Mouse (Mus musculus) kidney, adult 8-10 months (tissue): Measurements from ENCODE around the gene Sash1.

ENCODE experiments used
- DNase-seq, 2 experiments: peaks; one replicate each; pipeline ENCODE4 v3.0.0; 2022

Gene Sash1

GRCm38 (mm10) chr10:8847974-8848373 is 37.9 kb downstream of the Sash1 start:
- DNase-seq: no peak

DNA sequence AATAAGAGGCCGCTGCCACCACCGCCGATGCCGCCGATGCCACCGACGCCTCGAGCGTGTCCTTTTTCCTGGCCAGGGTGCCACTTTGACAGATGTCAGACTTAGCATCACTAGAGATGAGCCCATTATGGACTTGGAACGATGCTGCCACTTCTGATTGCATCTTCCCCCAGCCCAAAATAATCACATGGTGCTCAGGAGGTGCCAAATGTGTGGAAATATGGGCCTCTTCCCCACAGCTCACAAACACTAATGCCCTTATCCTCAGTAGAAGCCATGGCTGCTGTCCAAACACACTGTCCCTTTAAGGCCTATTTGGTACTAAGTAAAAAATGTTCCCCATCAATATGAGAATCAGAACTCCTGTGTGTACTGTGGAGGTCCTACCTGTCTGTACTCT is 39.6 kb downstream of the Sash1 start:
- DNase-seq: no peak

DNA sequence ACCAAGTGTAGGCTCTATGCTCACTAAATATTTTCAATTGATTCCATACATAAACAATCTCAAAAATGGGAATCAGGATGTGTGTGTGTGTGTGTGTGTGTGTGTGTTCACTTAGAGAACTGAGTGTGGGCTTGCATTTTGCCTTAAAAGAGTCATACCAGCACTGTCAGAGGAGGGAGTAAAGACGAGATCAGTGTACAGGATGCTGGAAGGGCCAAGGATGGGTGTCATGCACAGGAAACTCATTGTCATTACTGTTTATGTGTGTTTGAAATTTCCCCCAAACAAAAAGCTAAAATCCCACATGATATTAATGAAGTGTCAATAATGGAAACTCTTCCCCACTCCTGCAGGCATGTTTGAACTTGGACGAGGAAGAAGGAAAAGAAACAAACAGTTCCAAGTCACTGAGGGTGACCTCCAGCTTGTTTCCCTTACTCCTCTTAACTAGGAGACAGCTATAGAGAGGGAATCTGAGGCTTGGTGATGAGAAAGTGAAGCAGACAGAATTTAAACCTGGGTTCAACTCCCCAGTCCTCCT is 40.6 kb downstream of the Sash1 start:
- DNase-seq: no peak

DNA sequence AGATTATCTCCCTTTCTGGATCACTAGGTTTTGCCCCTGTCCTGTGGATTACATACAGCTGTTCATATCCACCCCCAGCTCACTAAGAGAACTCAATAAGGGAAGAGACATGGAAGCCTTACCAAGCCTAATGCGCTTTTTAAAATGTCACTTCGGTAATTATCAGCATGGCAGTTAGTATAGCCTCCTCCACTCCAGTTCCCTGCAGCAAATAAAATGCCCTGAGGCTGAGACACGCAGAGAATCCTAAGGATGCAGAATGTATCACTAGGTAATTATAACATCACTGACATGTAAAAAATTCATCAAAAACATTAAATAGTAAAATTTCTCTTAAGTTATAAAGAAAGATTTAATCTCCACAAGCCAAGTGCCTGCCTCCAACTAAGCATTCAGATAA is 45.9 kb downstream of the Sash1 start:
- DNase-seq: no peak

DNA sequence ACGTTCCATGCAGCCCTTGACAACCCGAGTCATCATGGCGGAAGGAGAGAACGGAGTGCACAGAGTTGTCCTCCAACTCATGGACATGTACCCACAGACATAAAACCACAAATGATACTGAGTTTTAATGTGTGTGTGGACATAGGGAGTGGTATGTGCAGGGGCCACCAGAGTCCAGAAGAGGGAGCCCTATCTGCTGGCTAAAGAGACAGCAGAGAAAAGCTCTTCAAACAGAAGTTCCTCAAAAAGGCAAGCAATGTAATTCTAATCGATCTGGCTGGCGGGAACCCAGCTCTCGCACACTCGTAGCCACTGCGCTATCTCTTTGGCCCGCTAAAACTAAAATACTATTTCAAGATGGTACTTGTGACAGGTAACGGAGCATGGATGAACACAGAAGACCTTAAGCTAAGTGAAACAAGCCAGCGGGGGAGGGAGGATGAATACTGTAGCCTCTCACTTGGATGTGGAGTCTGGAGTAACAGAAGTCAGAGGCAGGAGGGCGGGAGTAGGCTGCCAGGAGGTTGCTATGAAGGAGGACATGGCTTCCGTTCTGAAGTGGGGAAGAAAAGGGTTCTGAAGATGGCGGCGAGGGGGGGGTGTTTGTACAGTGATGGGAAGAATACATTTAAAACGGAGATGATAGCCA is 51.9 kb downstream of the Sash1 start:
- peak in 1 of 2 experiments; percentile 47 for DNase-seq

- no peak for DNase-seq
These were observed 59.6 kb downstream of the Sash1 start for GRCm38 (mm10) chr10:8826303-8826702.

GRCm38 (mm10) chr10:8825874-8826273 is 60.0 kb downstream of the Sash1 start:
- no peak for DNase-seq

- peak in 1 of 2 experiments; percentile 39 for DNase-seq
These were observed 67.8 kb downstream of the Sash1 start for GRCm38 (mm10) chr10:8818066-8818465.

DNA sequence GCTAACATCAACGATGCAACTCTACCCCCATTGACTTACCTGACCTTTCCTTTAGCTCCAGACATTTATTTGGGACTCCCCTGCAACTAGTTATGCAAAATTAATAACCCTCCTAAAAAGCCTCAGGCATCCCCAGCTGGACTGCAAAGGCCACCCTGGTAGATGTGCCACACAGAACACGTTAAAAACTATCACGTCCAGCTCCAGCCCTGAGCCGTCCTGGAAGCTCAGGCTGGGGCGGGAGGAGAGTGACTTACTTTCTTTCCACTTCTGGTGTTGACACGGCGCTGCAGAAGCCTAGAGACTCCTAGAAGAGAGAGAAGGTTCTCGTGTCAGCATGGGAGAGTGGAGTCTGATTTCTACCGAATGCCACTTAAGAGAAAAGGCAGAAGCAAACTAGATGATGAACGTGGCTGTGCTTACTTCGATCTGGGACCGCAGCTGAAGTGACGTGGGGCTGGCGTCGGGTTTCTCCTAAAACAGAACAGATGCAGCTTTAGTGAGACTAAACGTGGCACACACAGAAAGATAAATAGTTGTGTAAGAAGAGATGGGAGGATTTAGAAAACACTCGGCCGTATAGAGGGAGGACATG is 71.8 kb downstream of the Sash1 start:
- no peak for DNase-seq

GRCm38 (mm10) chr10:8813259-8813658 is 72.6 kb downstream of the Sash1 start:
- DNase-seq: no peak

- DNase-seq: no peak
These were observed 73.1 kb downstream of the Sash1 start for GRCm38 (mm10) chr10:8812807-8813206.

- DNase-seq: peak; percentile 74 to 77
These were observed 74.4 kb downstream of the Sash1 start for GRCm38 (mm10) chr10:8811261-8812039.

DNA sequence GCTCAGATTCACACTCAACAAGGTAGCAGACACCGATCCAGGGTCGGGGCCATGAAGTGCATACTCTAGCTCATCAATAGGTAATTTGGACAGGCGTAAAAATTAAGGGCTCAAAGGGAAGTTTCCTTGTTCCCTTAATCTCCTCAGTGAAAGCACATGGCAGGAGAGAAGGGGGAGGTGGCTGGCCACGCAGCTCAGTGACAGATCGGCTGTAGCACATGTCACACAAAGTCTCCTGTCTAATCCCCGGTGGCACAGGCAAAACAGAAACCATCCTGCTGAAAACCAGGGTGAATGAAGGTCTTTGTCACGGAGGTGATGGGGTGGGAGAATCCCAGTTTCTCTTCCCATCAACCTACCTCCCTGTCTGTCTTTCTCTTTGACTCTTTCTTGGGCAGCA is 75.4 kb downstream of the Sash1 start:
- DNase-seq: no peak

DNA sequence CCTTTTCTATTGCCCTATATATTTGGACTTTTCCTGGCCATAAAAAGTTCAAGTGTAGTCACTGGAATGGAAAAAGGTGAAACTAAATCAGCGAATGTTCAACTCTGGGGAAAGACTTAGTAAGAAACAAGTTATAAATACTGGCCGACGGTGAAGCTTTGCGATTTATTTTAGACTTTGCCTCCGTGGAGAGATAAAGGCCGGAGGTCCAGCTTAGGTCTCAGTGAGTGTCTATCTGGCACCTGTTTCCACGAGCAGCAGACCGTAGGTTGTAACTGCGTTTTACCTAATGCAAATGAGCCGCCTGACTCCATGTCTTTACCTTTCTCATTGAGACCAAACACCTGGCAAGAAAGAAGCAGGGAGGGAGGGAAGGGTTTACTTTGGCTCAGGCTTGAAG is 77.5 kb downstream of the Sash1 start:
- DNase-seq: peak in 1 of 2 experiments; percentile 48

DNA sequence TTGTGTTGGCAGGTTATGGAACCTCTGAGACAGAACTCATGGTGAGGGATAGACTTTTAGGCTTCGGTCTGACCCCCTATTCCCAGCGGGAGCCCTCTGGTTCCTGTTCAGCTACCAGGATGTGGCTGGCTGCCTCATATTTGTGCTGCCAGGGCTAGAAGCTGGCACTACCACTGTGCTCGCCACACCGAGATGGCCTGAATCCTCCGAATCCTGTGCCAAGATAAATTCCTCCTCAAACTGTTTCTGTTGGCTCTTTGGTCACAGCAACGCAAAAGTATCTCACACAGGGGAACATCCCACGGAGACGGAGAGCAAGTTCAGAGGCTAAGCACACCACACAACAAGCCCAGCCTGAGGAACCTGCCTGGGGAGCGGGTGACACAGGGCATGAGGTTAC is 78.3 kb downstream of the Sash1 start:
- DNase-seq: peak; percentile 32 to 39

GRCm38 (mm10) chr10:8805402-8805801 is 80.5 kb downstream of the Sash1 start:
- peak; percentile 66 to 78 for DNase-seq

DNA sequence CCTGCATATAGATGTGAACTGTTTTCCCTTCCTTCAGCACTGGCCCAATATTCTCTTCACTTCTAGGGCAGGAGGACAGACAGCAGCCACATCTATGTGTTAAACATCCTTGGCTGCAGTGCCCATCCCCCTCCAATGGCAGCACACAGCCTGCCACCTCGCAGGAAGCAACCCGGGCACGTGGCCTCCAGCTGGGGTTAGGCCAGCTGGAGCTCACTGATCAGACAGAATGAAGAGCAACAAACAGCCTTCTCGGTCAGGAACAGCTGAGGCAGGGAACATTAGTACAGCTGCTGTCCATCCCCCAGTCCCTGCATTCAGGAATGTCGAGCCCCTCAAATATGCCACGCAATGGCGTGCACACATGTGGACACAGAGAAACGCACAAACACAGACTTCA is 81.6 kb downstream of the Sash1 start:
- peak in 1 of 2 experiments; percentile 56 for DNase-seq

DNA sequence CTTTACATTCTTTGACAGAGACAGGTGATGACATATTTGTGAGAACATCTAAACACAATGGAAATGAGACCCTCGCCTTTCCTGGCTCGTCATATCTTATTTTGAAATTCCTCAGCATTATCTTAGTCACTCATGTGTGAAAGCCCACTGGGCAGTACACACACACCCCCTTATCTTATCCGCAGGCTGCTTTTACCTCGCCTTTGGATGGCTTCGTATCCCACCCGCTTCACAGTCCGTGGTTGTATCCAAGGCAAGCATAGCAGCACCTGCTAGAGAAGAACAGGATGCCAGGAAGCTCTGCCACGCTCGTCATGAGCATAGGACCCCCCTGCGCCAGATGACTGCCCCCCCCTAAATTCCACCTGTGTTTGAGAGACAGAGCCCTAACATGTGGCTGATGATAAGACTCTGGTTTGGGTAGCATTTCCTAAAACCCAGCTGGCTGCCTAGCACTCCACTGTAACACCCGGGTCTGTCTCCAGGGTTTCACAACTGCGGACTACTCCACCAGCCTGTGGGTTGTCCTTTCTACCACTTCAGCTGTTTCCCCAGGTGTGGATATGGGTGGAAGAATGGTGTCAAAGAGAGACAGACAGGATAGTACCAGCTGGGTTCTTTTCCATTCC is 84.0 kb downstream of the Sash1 start:
- no peak for DNase-seq

DNA sequence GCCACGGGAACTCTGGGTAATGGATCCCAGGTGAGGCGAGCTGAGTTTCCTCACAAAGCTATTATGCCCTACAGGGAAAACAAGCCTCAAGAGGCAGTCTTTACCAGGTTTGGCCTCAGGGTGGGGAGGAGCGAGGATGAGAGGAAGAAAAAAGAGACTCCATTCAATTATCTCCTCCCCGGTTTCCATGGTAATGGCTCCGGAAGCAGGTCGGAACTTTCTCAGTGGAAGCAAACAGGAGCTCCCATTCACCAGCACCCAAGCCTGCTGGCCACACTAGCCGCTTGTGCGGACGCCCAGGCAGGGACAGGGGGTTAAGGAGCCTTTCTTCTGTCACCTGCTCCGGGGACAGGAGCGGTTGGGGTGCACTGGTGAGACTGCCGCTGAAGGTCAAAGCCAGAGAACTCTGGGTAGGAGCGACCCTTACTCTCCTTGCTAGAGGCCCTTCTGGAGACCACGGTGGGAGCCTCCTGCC is 84.7 kb downstream of the Sash1 start:
- no peak for DNase-seq

DNA sequence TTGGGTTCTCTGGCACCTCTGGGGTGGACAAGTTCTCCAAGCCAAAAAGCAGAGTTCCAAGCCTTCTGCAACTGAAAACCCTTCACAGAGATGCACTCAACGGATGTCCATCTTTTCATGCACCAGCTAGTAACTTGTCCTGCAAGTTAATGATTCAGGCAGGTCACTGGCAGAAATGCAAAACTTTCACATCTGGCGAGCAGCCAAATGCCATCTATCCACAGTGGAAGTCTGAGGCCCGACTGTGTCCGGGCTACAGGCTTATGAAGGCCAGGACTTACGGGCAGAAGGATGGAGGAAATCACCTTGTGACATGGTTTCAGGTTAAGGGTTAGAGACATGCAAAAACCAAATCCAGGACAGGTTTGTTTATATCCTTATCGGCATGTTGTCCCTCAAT is 88.0 kb downstream of the Sash1 start:
- peak; percentile 79 to 93 for DNase-seq

GRCm38 (mm10) chr10:8795336-8795735 is 90.5 kb downstream of the Sash1 start:
- peak; percentile 45 to 75 for DNase-seq

- peak; percentile 28 to 81 for DNase-seq
These were observed 93.5 kb downstream of the Sash1 start for GRCm38 (mm10) chr10:8792412-8792811.

- no peak for DNase-seq
These were observed 96.8 kb downstream of the Sash1 start for GRCm38 (mm10) chr10:8789096-8789495.
